Mouse (Mus musculus): ENCODE measurements around the gene Rasa3. TPM values are rescaled to one million over a fixed set of nuclear protein-coding genes. Genes with fewer than 3 reads are reported as not detected.
A peak's percentile ranks its signal among the peaks of the same experiment; 100 is the strongest.

The Rasa3 gene
- polyA plus RNA-seq, 1 experiment from 2014 or later = 27.4 TPM

- H3K9me3 ChIP-seq (replicated peaks; ENCODE audit: control insufficient read depth, low read length) = no peaks in the 10 kb centered on the region
- H3K27ac ChIP-seq (ENCODE audit: low read length) = 0 out of 2 replicates have a peak overlapping the region, but pooled peaks have one; percentile 9
- H3K36me3 ChIP-seq (ENCODE audit: control insufficient read depth, insufficient read depth) = no peaks in the 10 kb centered on the region
- no peak overlapping the region for H3K4me3 ChIP-seq (ENCODE audit: low read length)
- no peaks in the 10 kb centered on the region for H3K27me3 ChIP-seq (ENCODE audit: control insufficient read depth, insufficient read depth, low read length)
- WGBS = 82% methylated on average over 5 of the region's 5 CpGs
- no peak overlapping the region for H3K4me2 ChIP-seq (ENCODE audit: low read depth, low read length)
- no peak for ATAC-seq (replicated peaks; ENCODE audit: extremely low read depth, insufficient read depth, low FRiP score)
- H3K9ac ChIP-seq (ENCODE audit: low read length) = no peak overlapping the region
- peaks cover 58% of the 10 kb centered on the region for H3K4me1 ChIP-seq (ENCODE audit: control insufficient read depth, insufficient read depth, low read length)
Observed at GRCm38 (mm10) chr8:13647591-13647990, 29.8 kb downstream of the Rasa3 start.

- no peak for ATAC-seq (replicated peaks; ENCODE audit: extremely low read depth, insufficient read depth, low FRiP score)
- no peaks in the 10 kb centered on the region for H3K9me3 ChIP-seq (replicated peaks; ENCODE audit: control insufficient read depth, low read length)
Observed at GRCm38 (mm10) chr8:13644932-13645676, 32.3 kb downstream of the Rasa3 start.

GRCm38 (mm10) chr8:13644155-13644554, 33.2 kb downstream of the Rasa3 start:
- 1% methylated on average over 6 of the region's 6 CpGs for WGBS
- no peaks in the 10 kb centered on the region for H3K27me3 ChIP-seq (ENCODE audit: control insufficient read depth, insufficient read depth, low read length)
- ATAC-seq (replicated peaks; ENCODE audit: extremely low read depth, insufficient read depth, low FRiP score) = peak; percentile 47
- H3K9ac ChIP-seq (ENCODE audit: low read length) = peak overlapping the region; percentile 52
- no peaks in the 10 kb centered on the region for H3K9me3 ChIP-seq (replicated peaks; ENCODE audit: control insufficient read depth, low read length)
- no peak overlapping the region for H3K4me3 ChIP-seq (ENCODE audit: low read length)
- peak overlapping the region; percentile 90 for H3K27ac ChIP-seq (ENCODE audit: low read length)
- H3K4me1 ChIP-seq (ENCODE audit: control insufficient read depth, insufficient read depth, low read length) = peaks cover 34% of the 10 kb centered on the region
- peak overlapping the region; percentile 36; the same call in 1 of the 2 replicates for H3K4me2 ChIP-seq (ENCODE audit: low read depth, low read length)
- no peaks in the 10 kb centered on the region for H3K36me3 ChIP-seq (ENCODE audit: control insufficient read depth, insufficient read depth)

More at GRCm38 (mm10) chr8:13644932-13645676, 32.3 kb downstream of the Rasa3 start:
- Histone ChIP-seq H3K4me3 (ENCODE audit: low read length) (no peak overlapping the region), H3K27ac (ENCODE audit: low read length) (peak overlapping the region; percentile 90), H3K36me3 (ENCODE audit: control insufficient read depth, insufficient read depth) (no peaks in the 10 kb centered on the region), H3K4me2 (ENCODE audit: low read depth, low read length) (no peak overlapping the region; the same call in 1 of the 2 replicates), H3K27me3 (ENCODE audit: control insufficient read depth, insufficient read depth, low read length) (no peaks in the 10 kb centered on the region), H3K4me1 (ENCODE audit: control insufficient read depth, insufficient read depth, low read length) (peaks cover 42% of the 10 kb centered on the region), H3K9ac (ENCODE audit: low read length) (no peak overlapping the region; the same call in 1 of the 2 replicates)
- 55% methylated on average over 6 of the region's 6 CpGs for WGBS

- no peaks in the 10 kb centered on the region for H3K36me3 ChIP-seq (ENCODE audit: control insufficient read depth, insufficient read depth)
- no peak for ATAC-seq (replicated peaks; ENCODE audit: extremely low read depth, insufficient read depth, low FRiP score)
- H3K4me2 ChIP-seq (ENCODE audit: low read depth, low read length) = no peak overlapping the region
- no peak overlapping the region for H3K27ac ChIP-seq (ENCODE audit: low read length)
- no peaks in the 10 kb centered on the region for H3K9me3 ChIP-seq (replicated peaks; ENCODE audit: control insufficient read depth, low read length)
- WGBS = 86% methylated on average over 10 of the region's 10 CpGs
- H3K9ac ChIP-seq (ENCODE audit: low read length) = no peak overlapping the region
- H3K4me3 ChIP-seq (ENCODE audit: low read length) = no peak overlapping the region
- H3K4me1 ChIP-seq (ENCODE audit: control insufficient read depth, insufficient read depth, low read length) = peaks cover 22% of the 10 kb centered on the region
- H3K27me3 ChIP-seq (ENCODE audit: control insufficient read depth, insufficient read depth, low read length) = no peaks in the 10 kb centered on the region
Observed at GRCm38 (mm10) chr8:13642659-13643181, 34.7 kb downstream of the Rasa3 start.

GRCm38 (mm10) chr8:13641206-13641605, 36.2 kb downstream of the Rasa3 start:
- Histone ChIP-seq H3K4me2 (ENCODE audit: low read depth, low read length) (no peak overlapping the region), H3K4me1 (ENCODE audit: control insufficient read depth, insufficient read depth, low read length) (peaks cover 19% of the 10 kb centered on the region), H3K27ac (ENCODE audit: low read length) (no peak overlapping the region), H3K9ac (ENCODE audit: low read length) (no peak overlapping the region), H3K27me3 (ENCODE audit: control insufficient read depth, insufficient read depth, low read length) (no peaks in the 10 kb centered on the region), H3K4me3 (ENCODE audit: low read length) (no peak overlapping the region), H3K36me3 (ENCODE audit: control insufficient read depth, insufficient read depth) (no peaks in the 10 kb centered on the region), H3K9me3 (replicated peaks; ENCODE audit: control insufficient read depth, low read length) (no peaks in the 10 kb centered on the region)
- WGBS = 59% methylated on average over 9 of the region's 9 CpGs
- no peak for ATAC-seq (replicated peaks; ENCODE audit: extremely low read depth, insufficient read depth, low FRiP score)

- no peaks in the 10 kb centered on the region for H3K27me3 ChIP-seq (ENCODE audit: control insufficient read depth, insufficient read depth, low read length)
- no peak overlapping the region for H3K4me3 ChIP-seq (ENCODE audit: low read length)
- ATAC-seq (replicated peaks; ENCODE audit: extremely low read depth, insufficient read depth, low FRiP score) = no peak
- H3K4me1 ChIP-seq (ENCODE audit: control insufficient read depth, insufficient read depth, low read length) = peaks cover 19% of the 10 kb centered on the region
- H3K9ac ChIP-seq (ENCODE audit: low read length) = no peak overlapping the region
- no peaks in the 10 kb centered on the region for H3K9me3 ChIP-seq (replicated peaks; ENCODE audit: control insufficient read depth, low read length)
- H3K36me3 ChIP-seq (ENCODE audit: control insufficient read depth, insufficient read depth) = no peaks in the 10 kb centered on the region
- 68% methylated on average over 9 of the region's 9 CpGs for WGBS
- H3K4me2 ChIP-seq (ENCODE audit: low read depth, low read length) = no peak overlapping the region
- no peak overlapping the region for H3K27ac ChIP-seq (ENCODE audit: low read length)
Observed at GRCm38 (mm10) chr8:13640452-13640883, 36.9 kb downstream of the Rasa3 start.

GRCm38 (mm10) chr8:13633107-13633506, 44.3 kb downstream of the Rasa3 start:
- no peak for ATAC-seq (replicated peaks; ENCODE audit: extremely low read depth, insufficient read depth, low FRiP score)
- no peaks in the 10 kb centered on the region for H3K27me3 ChIP-seq (ENCODE audit: control insufficient read depth, insufficient read depth, low read length)
- H3K9ac ChIP-seq (ENCODE audit: low read length) = no peak overlapping the region
- peaks cover 6% of the 10 kb centered on the region for H3K36me3 ChIP-seq (ENCODE audit: control insufficient read depth, insufficient read depth)
- no peak overlapping the region for H3K4me2 ChIP-seq (ENCODE audit: low read depth, low read length)
- no peak overlapping the region for H3K4me3 ChIP-seq (ENCODE audit: low read length)
- H3K9me3 ChIP-seq (replicated peaks; ENCODE audit: control insufficient read depth, low read length) = peaks cover 4% of the 10 kb centered on the region
- 72% methylated on average over 6 of the region's 6 CpGs for WGBS
- no peak overlapping the region for H3K27ac ChIP-seq (ENCODE audit: low read length)
- peaks cover 3% of the 10 kb centered on the region; the same call in 1 of the 2 replicates for H3K4me1 ChIP-seq (ENCODE audit: control insufficient read depth, insufficient read depth, low read length)

GRCm38 (mm10) chr8:13632309-13632708, 45.1 kb downstream of the Rasa3 start:
- 76% methylated on average over 6 of the region's 6 CpGs for WGBS

GRCm38 (mm10) chr8:13630754-13631153, 46.6 kb downstream of the Rasa3 start:
- Histone ChIP-seq H3K27ac (ENCODE audit: low read length) (no peak overlapping the region), H3K4me2 (ENCODE audit: low read depth, low read length) (no peak overlapping the region), H3K9me3 (replicated peaks; ENCODE audit: control insufficient read depth, low read length) (peaks cover 6% of the 10 kb centered on the region), H3K4me3 (ENCODE audit: low read length) (no peak overlapping the region), H3K4me1 (ENCODE audit: control insufficient read depth, insufficient read depth, low read length) (peaks cover 3% of the 10 kb centered on the region; the same call in 1 of the 2 replicates), H3K27me3 (ENCODE audit: control insufficient read depth, insufficient read depth, low read length) (no peaks in the 10 kb centered on the region), H3K9ac (ENCODE audit: low read length) (no peak overlapping the region), H3K36me3 (ENCODE audit: control insufficient read depth, insufficient read depth) (peaks cover 13% of the 10 kb centered on the region)
- WGBS = 77% methylated on average over 4 of the region's 4 CpGs
- no peak for ATAC-seq (replicated peaks; ENCODE audit: extremely low read depth, insufficient read depth, low FRiP score)

More at GRCm38 (mm10) chr8:13632309-13632708, 45.1 kb downstream of the Rasa3 start:
- no peak overlapping the region for H3K4me2 ChIP-seq (ENCODE audit: low read depth, low read length)
- H3K9ac ChIP-seq (ENCODE audit: low read length) = no peak overlapping the region
- H3K4me3 ChIP-seq (ENCODE audit: low read length) = no peak overlapping the region
- H3K27me3 ChIP-seq (ENCODE audit: control insufficient read depth, insufficient read depth, low read length) = no peaks in the 10 kb centered on the region
- ATAC-seq (replicated peaks; ENCODE audit: extremely low read depth, insufficient read depth, low FRiP score) = no peak
- peaks cover 4% of the 10 kb centered on the region for H3K9me3 ChIP-seq (replicated peaks; ENCODE audit: control insufficient read depth, low read length)
- no peak overlapping the region for H3K27ac ChIP-seq (ENCODE audit: low read length)
- H3K4me1 ChIP-seq (ENCODE audit: control insufficient read depth, insufficient read depth, low read length) = peaks cover 3% of the 10 kb centered on the region; the same call in 1 of the 2 replicates
- peaks cover 8% of the 10 kb centered on the region for H3K36me3 ChIP-seq (ENCODE audit: control insufficient read depth, insufficient read depth)
